Mouse (Mus musculus) limb, embryonic 14.5 days (tissue): Measurements from ENCODE around the gene Gm45716. TPM values are rescaled to one million over a fixed set of nuclear protein-coding genes. Genes with fewer than 3 reads are reported as not detected.
A peak's percentile ranks its signal among the peaks of the same experiment; 100 is the strongest.

Experiments used
- ATAC-seq: fragments of 200-750 bp; cut with Nextera tagmentation; 2 replicates; pipeline ENCODE4 v1.8.0; 2017; ENCODE audit warnings: low read depth, moderate number of reproducible peaks, moderate TSS enrichment; ENCODE audit not compliant: low FRiP score
- DNase-seq: peaks from one replicate; pipeline ENCODE4 v3.0.0-alpha.2; 2015; ENCODE audit warnings: low spot score
- H3K27ac ChIP-seq: fragments of 300-500 bp; sonication (generic); replicated peaks from 2 replicates; pipeline ENCODE4 v1.5.1; 2014; ENCODE audit warnings: low read depth, mild to moderate bottlenecking, low read length, moderate library complexity, mixed read lengths
- H3K27me3 ChIP-seq: fragments of 300-500 bp; sonication (generic); 2 replicates; pipeline ENCODE4 v1.6.1; 2014; ENCODE audit warnings: low read length, mixed read lengths; ENCODE audit not compliant: control insufficient read depth, insufficient read depth
- H3K36me3 ChIP-seq: fragments of 300-500 bp; sonication (generic); 2 replicates; pipeline ENCODE4 v1.6.1; 2014; ENCODE audit warnings: mild to moderate bottlenecking, low read length, moderate library complexity, mixed read lengths; ENCODE audit not compliant: control insufficient read depth, insufficient read depth
- H3K4me1 ChIP-seq: fragments of 300-500 bp; sonication (generic); 2 replicates; pipeline ENCODE4 v1.6.1; 2014; ENCODE audit warnings: antibody characterized with exemption, low read length, mixed read lengths; ENCODE audit not compliant: control insufficient read depth, insufficient read depth
- H3K4me2 ChIP-seq: fragments of 300-500 bp; sonication (generic); replicated peaks from 2 replicates; pipeline ENCODE4 v1.6.1; 2014; ENCODE audit warnings: low read depth, mild to moderate bottlenecking, low read length, moderate library complexity; ENCODE audit not compliant: severe bottlenecking
- H3K4me3 ChIP-seq: fragments of 300-500 bp; sonication (generic); replicated peaks from 2 replicates; pipeline ENCODE4 v1.5.1; 2014; ENCODE audit warnings: low read length
- H3K9ac ChIP-seq: fragments of 300-500 bp; sonication (generic); 2 replicates; pipeline ENCODE4 v1.6.1; 2014; ENCODE audit warnings: mild to moderate bottlenecking, low read depth, low read length, moderate library complexity; ENCODE audit not compliant: severe bottlenecking
- H3K9me3 ChIP-seq: fragments of 300-500 bp; sonication (generic); 2 replicates; pipeline ENCODE4 v1.6.1; 2016; ENCODE audit warnings: low read length; ENCODE audit not compliant: control insufficient read depth
- POLR2A ChIP-seq: fragments of 200-500 bp; IDR thresholded peaks from 2 replicates; pipeline ENCODE4 v1.8.0; 2012; ENCODE audit warnings: inconsistent platforms, mild to moderate bottlenecking, moderate library complexity, borderline replicate concordance; ENCODE audit not compliant: insufficient read depth, insufficient read length; ENCODE audit errors: extremely low read depth
- WGBS: fragments of 180-500 bp; shearing (Covaris S2); extraction: QIAGEN DNeasy Blood & Tissue Kit; methylation state at CpG from one replicate; pipeline ENCODE4 v1.1.7; 2014; 5-methylcytosine and 5-hydroxymethylcytosine counted together
- polyA plus RNA-seq, 2 experiments: library from polyadenylated mRNA; depleted of rRNA in 1 of 2; stranded (reverse) in 1 of 2; unstranded in 1 of 2; fragments of >200 nt; fragmentation: Nextera tagmentation in 1 of 2; extraction: Ambion mirVana in 1 of 2; gene quantifications; 2 replicates each; pipeline versions ENCODE4 v1.2.1 to v1.2.3; 2012 to 2014

The Gm45716 gene
- polyA plus RNA-seq, 2 experiments = 4.2 to 7.7 TPM

- H3K4me3 ChIP-seq = peak overlapping the region; percentile 85
- H3K4me2 ChIP-seq = peak overlapping the region; percentile 81
- peak overlapping the region; percentile 80 for H3K27ac ChIP-seq
- 0% methylated on average over 19 of the region's 22 CpGs for WGBS
- H3K9me3 ChIP-seq = no peaks in the 10 kb centered on the region
- ATAC-seq (peak; percentile 30), DNase-seq (peak; percentile 50)
- peak overlapping the region; percentile 90 for H3K9ac ChIP-seq
- H3K27me3 ChIP-seq = no peaks in the 10 kb centered on the region
- H3K36me3 ChIP-seq = no peaks in the 10 kb centered on the region
- peaks cover 7% of the 10 kb centered on the region; the same call in 1 of the 2 replicates for H3K4me1 ChIP-seq
- no peak for TF ChIP-seq POLR2A
Observed at GRCm38 (mm10) chr11:90249701-90250141, 62.2 kb downstream of the Gm45716 start.

- TF ChIP-seq POLR2A = no peak
- 3% methylated on average over 9 of the region's 9 CpGs for WGBS
- H3K27ac ChIP-seq = no peak overlapping the region
- peaks cover 7% of the 10 kb centered on the region; the same call in 1 of the 2 replicates for H3K4me1 ChIP-seq
- H3K27me3 ChIP-seq = no peaks in the 10 kb centered on the region
- ATAC-seq = no peak
- H3K36me3 ChIP-seq = no peaks in the 10 kb centered on the region
- peak overlapping the region; percentile 81 for H3K4me2 ChIP-seq
- H3K4me3 ChIP-seq = peak overlapping the region; percentile 85
- peak overlapping the region; percentile 90 for H3K9ac ChIP-seq
- no peaks in the 10 kb centered on the region for H3K9me3 ChIP-seq
- DNase-seq = no peak
Observed at GRCm38 (mm10) chr11:90250189-90250588, 62.7 kb downstream of the Gm45716 start.

GRCm38 (mm10) chr11:90250730-90251129, 63.2 kb downstream of the Gm45716 start:
- ATAC-seq = no peak
- DNase-seq = no peak
- Histone ChIP-seq H3K27me3 (no peaks in the 10 kb centered on the region), H3K27ac (no peak overlapping the region), H3K9me3 (no peaks in the 10 kb centered on the region), H3K4me1 (peaks cover 7% of the 10 kb centered on the region; the same call in 1 of the 2 replicates), H3K4me3 (peak overlapping the region; percentile 85), H3K4me2 (peak overlapping the region; percentile 81), H3K36me3 (no peaks in the 10 kb centered on the region), H3K9ac (0 out of 2 replicates have a peak overlapping the region, but pooled peaks have one; percentile 90)
- 69% methylated on average over 7 of the region's 7 CpGs for WGBS
- TF ChIP-seq POLR2A = no peak

GRCm38 (mm10) chr11:90251923-90252322, 64.4 kb downstream of the Gm45716 start:
- Histone ChIP-seq H3K27ac (no peak overlapping the region), H3K36me3 (no peaks in the 10 kb centered on the region), H3K4me3 (no peak overlapping the region), H3K27me3 (no peaks in the 10 kb centered on the region), H3K4me2 (no peak overlapping the region), H3K9ac (no peak overlapping the region), H3K4me1 (peaks cover 7% of the 10 kb centered on the region; the same call in 1 of the 2 replicates), H3K9me3 (no peaks in the 10 kb centered on the region)
- WGBS = 39% methylated on average over 2 of the region's 2 CpGs
- ATAC-seq (no peak), DNase-seq (no peak)
- TF ChIP-seq POLR2A = no peak

- H3K27ac ChIP-seq = no peak overlapping the region
- no peak overlapping the region for H3K4me3 ChIP-seq
- H3K9me3 ChIP-seq = no peaks in the 10 kb centered on the region
- H3K27me3 ChIP-seq = no peaks in the 10 kb centered on the region
- H3K9ac ChIP-seq = no peak overlapping the region
- 82% methylated on average over 8 of the region's 8 CpGs for WGBS
- no peak for ATAC-seq
- no peaks in the 10 kb centered on the region for H3K36me3 ChIP-seq
- H3K4me2 ChIP-seq = no peak overlapping the region
- peaks cover 7% of the 10 kb centered on the region; the same call in 1 of the 2 replicates for H3K4me1 ChIP-seq
- DNase-seq = no peak
- TF ChIP-seq POLR2A = no peak
Observed at GRCm38 (mm10) chr11:90252366-90252765, 64.9 kb downstream of the Gm45716 start.
